Comparison of ENCODE assay signal across 11 mouse cellular contexts in the genomic region with DNA sequence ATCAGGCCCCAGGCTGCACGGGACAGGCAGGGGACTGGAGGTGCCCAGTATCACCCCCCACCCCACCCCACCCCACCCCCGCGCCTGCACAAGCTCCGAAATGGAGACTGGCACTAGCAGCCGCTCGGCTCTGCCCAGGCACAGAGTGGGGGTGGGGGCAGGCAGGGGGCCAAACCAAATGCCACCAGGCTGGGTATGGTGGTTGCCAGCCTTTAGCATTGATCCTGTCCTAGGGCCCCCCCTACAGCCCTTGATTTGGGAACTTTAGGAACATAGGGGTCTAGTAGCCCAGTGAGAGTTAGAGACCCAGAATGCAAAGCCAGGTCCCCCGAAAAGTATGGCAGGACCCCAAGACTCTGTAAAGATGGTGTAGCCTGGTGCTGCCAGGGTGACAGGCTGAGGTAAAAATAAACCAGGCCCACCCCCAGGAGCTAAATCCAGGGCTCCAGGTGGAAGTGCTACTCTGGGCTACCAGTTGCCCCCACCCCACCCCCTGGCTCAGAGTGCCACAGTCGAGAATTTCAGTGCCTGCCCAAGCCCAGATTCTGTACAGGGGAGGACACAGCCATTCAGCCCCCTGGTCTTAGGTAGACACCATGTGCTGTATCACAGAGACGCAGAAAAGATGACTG. TPM values are rescaled to one million over a fixed set of nuclear protein-coding genes. Genes with fewer than 3 reads are reported as not detected.
DNase-seq lines count a peak whose midpoint lies in the region; ATAC-seq lines count a peak whose summit lies in the region.
"Had no signal": no experiment of that assay in that cellular context is flagged by ENCODE, and none has a peak within 500 bp of the region (broad histone marks: within the 10 kb centered on the region; RNA-seq: fewer than 3 reads in every experiment).

No protein-coding gene starts in this region.

- 0 out of 2 replicates have a peak, but pooled peaks have one; percentile 2 for ATAC-seq in hindbrain, embryonic 15.5 days (ENCODE audit: low FRiP score, low read depth)
- ATAC-seq in hindbrain, embryonic 11.5 days (ENCODE audit: low FRiP score): no peak
- peak; percentile 2; the same call in 1 of the 2 replicates for ATAC-seq in forebrain, embryonic 14.5 days
- no peak for ATAC-seq in stomach, embryonic 15.5 days (ENCODE audit: insufficient read depth, low FRiP score, low read depth)
- no peak for ATAC-seq in inflammation-experienced regulatory T-cells, adult 6 months

- no peak overlapping the region for H3K4me3 ChIP-seq in hindbrain, embryonic 15.5 days
- no peak overlapping the region for H3K4me3 ChIP-seq in hindbrain, embryonic 11.5 days (ENCODE audit: low read depth, low read length)
- H3K4me3 ChIP-seq in forebrain, embryonic 14.5 days (ENCODE audit: low read depth, low read length): no peak overlapping the region
- H3K4me3 ChIP-seq in stomach, embryonic 15.5 days (replicated peaks): no peak overlapping the region
- H3K4me3 ChIP-seq: limb, embryonic 12.5 days; midbrain, embryonic 10.5 days had no signal

- 56% methylated on average over 9 of the region's 9 CpGs for WGBS in hindbrain, embryonic 15.5 days
- WGBS in hindbrain, embryonic 11.5 days: 77% methylated on average over 9 of the region's 9 CpGs
- WGBS in forebrain, embryonic 14.5 days: 42% methylated on average over 9 of the region's 9 CpGs
- WGBS in stomach, embryonic 15.5 days: 75% methylated on average over 8 of the region's 9 CpGs

- no peak for DNase-seq in hindbrain, embryonic 11.5 days (ENCODE audit: low spot score)
- peak; percentile 52 for DNase-seq in right cerebral cortex, postnatal 25 days
- DNase-seq in right cerebral cortex, adult 2 months (ENCODE audit: low spot score in 2 of 2): no peak
- no peak for DNase-seq in forebrain, embryonic 14.5 days (ENCODE audit: low spot score)
- DNase-seq in embryo, embryonic 10.5 days (ENCODE audit: low spot score): no peak
- DNase-seq: kidney, adult 18-20 months had no signal

- no peaks in the 10 kb centered on the region for H3K36me3 ChIP-seq in hindbrain, embryonic 15.5 days
- H3K36me3 ChIP-seq in hindbrain, embryonic 11.5 days (ENCODE audit: control insufficient read depth, insufficient read depth, low read length): no peaks in the 10 kb centered on the region
- 0 out of 2 replicates have a peak, but pooled peaks cover 2% of the 10 kb centered on the region for H3K36me3 ChIP-seq in forebrain, embryonic 14.5 days (ENCODE audit: control insufficient read depth, insufficient read depth, low read length)
- H3K36me3 ChIP-seq in stomach, embryonic 15.5 days: no peaks in the 10 kb centered on the region
- H3K36me3 ChIP-seq: limb, embryonic 12.5 days; midbrain, embryonic 10.5 days had no signal

- peaks cover 85% of the 10 kb centered on the region for H3K4me1 ChIP-seq in hindbrain, embryonic 15.5 days (replicated peaks)
- H3K4me1 ChIP-seq in hindbrain, embryonic 11.5 days (replicated peaks; ENCODE audit: control insufficient read depth, insufficient read depth, low read length): no peaks in the 10 kb centered on the region
- H3K4me1 ChIP-seq in forebrain, embryonic 14.5 days (ENCODE audit: control insufficient read depth, insufficient read depth, low read length): peaks cover 62% of the 10 kb centered on the region
- H3K4me1 ChIP-seq in stomach, embryonic 15.5 days: peaks cover 69% of the 10 kb centered on the region

- H3K4me2 ChIP-seq in hindbrain, embryonic 15.5 days: peak overlapping the region; percentile 17
- no peak overlapping the region for H3K4me2 ChIP-seq in hindbrain, embryonic 11.5 days (replicated peaks; ENCODE audit: low read depth, low read length)
- H3K4me2 ChIP-seq in forebrain, embryonic 14.5 days (ENCODE audit: low read length): peak overlapping the region; percentile 31
- H3K4me2 ChIP-seq in stomach, embryonic 15.5 days: 0 out of 2 replicates have a peak overlapping the region, but pooled peaks have one; percentile 2
- H3K4me2 ChIP-seq: limb, embryonic 12.5 days had no signal

- H3K9ac ChIP-seq in hindbrain, embryonic 15.5 days: no peak overlapping the region
- no peak overlapping the region for H3K9ac ChIP-seq in hindbrain, embryonic 11.5 days (ENCODE audit: low read depth, low read length)
- H3K9ac ChIP-seq in forebrain, embryonic 14.5 days (ENCODE audit: low read length): peak overlapping the region; percentile 37
- H3K9ac ChIP-seq in stomach, embryonic 15.5 days: no peak overlapping the region
- H3K9ac ChIP-seq: limb, embryonic 12.5 days had no signal

- peaks cover 76% of the 10 kb centered on the region for H3K27me3 ChIP-seq in hindbrain, embryonic 15.5 days
- peaks cover 93% of the 10 kb centered on the region for H3K27me3 ChIP-seq in hindbrain, embryonic 11.5 days (ENCODE audit: control insufficient read depth, insufficient read depth, low read length)
- peaks cover 37% of the 10 kb centered on the region for H3K27me3 ChIP-seq in forebrain, embryonic 14.5 days (replicated peaks; ENCODE audit: control insufficient read depth, insufficient read depth, low read length)
- peaks cover 54% of the 10 kb centered on the region for H3K27me3 ChIP-seq in stomach, embryonic 15.5 days (replicated peaks)

- no peaks in the 10 kb centered on the region for H3K9me3 ChIP-seq in hindbrain, embryonic 15.5 days
- H3K9me3 ChIP-seq in hindbrain, embryonic 11.5 days (ENCODE audit: control insufficient read depth, low read length): no peaks in the 10 kb centered on the region
- H3K9me3 ChIP-seq in forebrain, embryonic 14.5 days (replicated peaks; ENCODE audit: control insufficient read depth, low read length): no peaks in the 10 kb centered on the region
- no peaks in the 10 kb centered on the region for H3K9me3 ChIP-seq in stomach, embryonic 15.5 days
- H3K9me3 ChIP-seq: limb, embryonic 12.5 days; midbrain, embryonic 10.5 days had no signal

- H3K27ac ChIP-seq in hindbrain, embryonic 15.5 days (replicated peaks): peak overlapping the region; percentile 65
- no peak overlapping the region for H3K27ac ChIP-seq in hindbrain, embryonic 11.5 days (ENCODE audit: low read depth, low read length)
- H3K27ac ChIP-seq in forebrain, embryonic 14.5 days (ENCODE audit: low read depth, low read length): peak overlapping the region; percentile 79
- H3K27ac ChIP-seq in stomach, embryonic 15.5 days: no peak overlapping the region
- H3K27ac ChIP-seq: limb, embryonic 12.5 days; midbrain, embryonic 10.5 days had no signal

RNA-seq across cellular contexts. Expression of a gene that starts 10.2 kb away (rescaled TPM):
- 71.2 and 87.6 TPM in 2 replicates for polyA plus RNA-seq in hindbrain, embryonic 15.5 days (2015; fragmentation: Nextera tagmentation; extraction: Ambion mirVana)
- 2.4 and 3.0 TPM in 2 replicates for polyA plus RNA-seq in hindbrain, embryonic 11.5 days (2014; fragmentation: Nextera tagmentation; extraction: Ambion mirVana)
- polyA plus RNA-seq in forebrain, embryonic 14.5 days (2014; fragmentation: Nextera tagmentation; extraction: Ambion mirVana): 237 and 318 TPM in 2 replicates
- 28.7 and 29.3 TPM in 2 replicates for polyA plus RNA-seq in stomach, embryonic 15.5 days (2015; fragmentation: Nextera tagmentation; extraction: Ambion mirVana)
- 1 to 10 TPM in 2 of 3 experiments, under 1 TPM in 1; 0.92 to 6.3 (median 3.1) TPM for polyA plus RNA-seq in inflammation-experienced regulatory T-cells, adult 6 months (2017; shearing (Covaris generic))

RNA-seq across cellular contexts. Expression of a gene that starts 32.7 kb away (rescaled TPM):
- polyA plus RNA-seq in hindbrain, embryonic 15.5 days (2015; fragmentation: Nextera tagmentation; extraction: Ambion mirVana): 14.0 and 15.1 TPM in 2 replicates
- 6.2 and 7.1 TPM in 2 replicates for polyA plus RNA-seq in hindbrain, embryonic 11.5 days (2014; fragmentation: Nextera tagmentation; extraction: Ambion mirVana)
- polyA plus RNA-seq in forebrain, embryonic 14.5 days (2014; fragmentation: Nextera tagmentation; extraction: Ambion mirVana): 8.6 and 9.4 TPM in 2 replicates
- 6.3 and 6.9 TPM in 2 replicates for polyA plus RNA-seq in stomach, embryonic 15.5 days (2015; fragmentation: Nextera tagmentation; extraction: Ambion mirVana)
- 1 to 10 TPM; 4.7 to 5.6 (median 5.4) TPM for polyA plus RNA-seq in inflammation-experienced regulatory T-cells, adult 6 months (2017; shearing (Covaris generic))

RNA-seq across cellular contexts. Expression of a gene that starts 41.4 kb away (rescaled TPM):
- polyA plus RNA-seq in hindbrain, embryonic 15.5 days (2015; fragmentation: Nextera tagmentation; extraction: Ambion mirVana): 39.7 and 40.6 TPM in 2 replicates
- polyA plus RNA-seq in hindbrain, embryonic 11.5 days (2014; fragmentation: Nextera tagmentation; extraction: Ambion mirVana): 36.0 and 37.2 TPM in 2 replicates
- 35.2 and 41.3 TPM in 2 replicates for polyA plus RNA-seq in forebrain, embryonic 14.5 days (2014; fragmentation: Nextera tagmentation; extraction: Ambion mirVana)
- 52.7 and 54.5 TPM in 2 replicates for polyA plus RNA-seq in stomach, embryonic 15.5 days (2015; fragmentation: Nextera tagmentation; extraction: Ambion mirVana)
- 10 to 100 TPM; 14.6 to 16.7 (median 16.1) TPM for polyA plus RNA-seq in inflammation-experienced regulatory T-cells, adult 6 months (2017; shearing (Covaris generic))

RNA-seq across cellular contexts. Expression of a gene that starts 50.5 kb away (rescaled TPM):
- polyA plus RNA-seq in hindbrain, embryonic 15.5 days (2015; fragmentation: Nextera tagmentation; extraction: Ambion mirVana): 79.1 and 85.9 TPM in 2 replicates
- 88.6 and 91.3 TPM in 2 replicates for polyA plus RNA-seq in hindbrain, embryonic 11.5 days (2014; fragmentation: Nextera tagmentation; extraction: Ambion mirVana)
- 87.3 and 88.1 TPM in 2 replicates for polyA plus RNA-seq in forebrain, embryonic 14.5 days (2014; fragmentation: Nextera tagmentation; extraction: Ambion mirVana)
- 115 and 130 TPM in 2 replicates for polyA plus RNA-seq in stomach, embryonic 15.5 days (2015; fragmentation: Nextera tagmentation; extraction: Ambion mirVana)
- polyA plus RNA-seq in inflammation-experienced regulatory T-cells, adult 6 months (2017; shearing (Covaris generic)): 100 to 1,000 TPM; 128 to 152 (median 145) TPM

RNA-seq across cellular contexts. Expression of a gene that starts 56.8 kb away (rescaled TPM):
- 700 and 710 TPM in 2 replicates for polyA plus RNA-seq in hindbrain, embryonic 15.5 days (2015; fragmentation: Nextera tagmentation; extraction: Ambion mirVana)
- 837 and 845 TPM in 2 replicates for polyA plus RNA-seq in hindbrain, embryonic 11.5 days (2014; fragmentation: Nextera tagmentation; extraction: Ambion mirVana)
- polyA plus RNA-seq in forebrain, embryonic 14.5 days (2014; fragmentation: Nextera tagmentation; extraction: Ambion mirVana): 514 and 606 TPM in 2 replicates
- 938 and 1,051 TPM in 2 replicates for polyA plus RNA-seq in stomach, embryonic 15.5 days (2015; fragmentation: Nextera tagmentation; extraction: Ambion mirVana)
- 100 to 1,000 TPM; 278 to 341 (median 290) TPM for polyA plus RNA-seq in inflammation-experienced regulatory T-cells, adult 6 months (2017; shearing (Covaris generic))

Comparison
In these comparisons a context has a peak if more than half of its experiments do, and no peak if none do; other contexts are left out.
1. ATAC-seq: peak in hindbrain, embryonic 15.5 days (single experiment) and forebrain, embryonic 14.5 days (single experiment); none in hindbrain, embryonic 11.5 days (single experiment), stomach, embryonic 15.5 days (single experiment) and inflammation-experienced regulatory T-cells, adult 6 months (single experiment).
2. H3K27ac ChIP-seq: peak in hindbrain, embryonic 15.5 days (single experiment) and forebrain, embryonic 14.5 days (single experiment); none in hindbrain, embryonic 11.5 days (single experiment) and stomach, embryonic 15.5 days (single experiment).